Mouse (Mus musculus) limb, embryonic 11.5 days (tissue): ENCODE measurements at regions not wholly inside any gene's neighbourhood (a gene's known extent, or its start where the extent isn't known, plus 50 kb on each side); places are given as distances from the start of the nearest gene placed in this dataset.
"Not testable (repeated sequence)": the region's sequence is repeated elsewhere in the genome, so short reads cannot be mapped to it uniquely, and the experiment has no call there.

ENCODE experiments used
- ATAC-seq: fragments of 200-750 bp; cut with Nextera tagmentation; 2 replicates; pipeline ENCODE4 v1.8.0; 2017; ENCODE audit warnings: low read depth; ENCODE audit not compliant: insufficient number of reproducible peaks, low FRiP score, low TSS enrichment
- DNase-seq: peaks from one replicate; pipeline ENCODE4 v3.0.0-alpha.2; 2015; ENCODE audit warnings: low spot score
- H3K27ac ChIP-seq: fragments of 300-500 bp; sonication (generic); replicated peaks from 2 replicates; pipeline ENCODE4 v1.5.1; 2014; ENCODE audit warnings: low read depth, mild to moderate bottlenecking, low read length
- H3K27me3 ChIP-seq: fragments of 300-500 bp; sonication (generic); 2 replicates; pipeline ENCODE4 v1.6.1; 2014; ENCODE audit warnings: mild to moderate bottlenecking, low read length, mixed read lengths; ENCODE audit not compliant: control insufficient read depth, insufficient read depth
- H3K36me3 ChIP-seq: fragments of 300-500 bp; sonication (generic); 2 replicates; pipeline ENCODE4 v1.6.1; 2014; ENCODE audit warnings: mild to moderate bottlenecking, low read length, moderate library complexity, mixed read lengths; ENCODE audit not compliant: control insufficient read depth, insufficient read depth
- H3K4me1 ChIP-seq: fragments of 300-500 bp; sonication (generic); 2 replicates; pipeline ENCODE4 v1.6.1; 2014; ENCODE audit warnings: low read length, mixed read lengths; ENCODE audit not compliant: control insufficient read depth, insufficient read depth
- H3K4me2 ChIP-seq: fragments of 300-500 bp; sonication (generic); 2 replicates; pipeline ENCODE4 v1.6.1; 2014; ENCODE audit warnings: low read depth, mild to moderate bottlenecking, moderate library complexity; ENCODE audit not compliant: severe bottlenecking
- H3K4me3 ChIP-seq: fragments of 300-500 bp; sonication (generic); 2 replicates; pipeline ENCODE4 v1.5.1; 2014; ENCODE audit warnings: low read depth, low read length
- H3K9ac ChIP-seq: fragments of 300-500 bp; sonication (generic); 2 replicates; pipeline ENCODE4 v1.6.1; 2014; ENCODE audit warnings: mild to moderate bottlenecking, low read length
- H3K9me3 ChIP-seq: fragments of 300-500 bp; sonication (generic); 2 replicates; pipeline ENCODE4 v1.6.1; 2016; ENCODE audit warnings: low read length; ENCODE audit not compliant: control insufficient read depth
- WGBS: fragments of 180-500 bp; shearing (Covaris S2); extraction: QIAGEN DNeasy Blood & Tissue Kit; methylation state at CpG from one replicate; pipeline ENCODE4 v1.1.7; 2014; 5-methylcytosine and 5-hydroxymethylcytosine counted together

DNA sequence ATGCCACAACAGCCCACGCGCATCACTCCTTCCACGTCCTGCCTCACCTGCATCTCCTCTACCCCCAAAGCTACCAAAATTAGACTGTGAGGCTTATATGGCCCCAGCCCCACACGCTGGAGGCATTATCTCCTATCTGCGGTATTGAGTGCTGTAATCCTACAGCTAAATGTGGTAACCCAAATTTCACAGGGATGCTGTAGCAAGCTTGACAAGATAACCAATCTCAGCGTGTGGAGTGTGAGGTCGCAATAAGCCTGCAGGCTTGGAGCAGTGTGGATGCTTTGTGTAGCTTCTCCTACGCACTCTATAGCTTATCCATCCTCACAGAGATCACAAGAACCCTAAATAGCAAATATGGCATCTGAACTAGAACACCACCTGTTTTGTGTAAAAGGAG is 251.2 kb upstream of the Kcnh8 start:
- WGBS, result 88% methylated on average over 8 of the region's 8 CpGs
- Histone ChIP-seq H3K9ac (no peak overlapping the region), H3K9me3 (no peaks in the 10 kb centered on the region), H3K27me3 (no peaks in the 10 kb centered on the region), H3K4me1 (no peaks in the 10 kb centered on the region), H3K27ac (no peak overlapping the region), H3K4me2 (no peak overlapping the region), H3K36me3 (no peaks in the 10 kb centered on the region), H3K4me3 (no peak overlapping the region)
- DNase-seq (no peak), ATAC-seq (no peak)

DNA sequence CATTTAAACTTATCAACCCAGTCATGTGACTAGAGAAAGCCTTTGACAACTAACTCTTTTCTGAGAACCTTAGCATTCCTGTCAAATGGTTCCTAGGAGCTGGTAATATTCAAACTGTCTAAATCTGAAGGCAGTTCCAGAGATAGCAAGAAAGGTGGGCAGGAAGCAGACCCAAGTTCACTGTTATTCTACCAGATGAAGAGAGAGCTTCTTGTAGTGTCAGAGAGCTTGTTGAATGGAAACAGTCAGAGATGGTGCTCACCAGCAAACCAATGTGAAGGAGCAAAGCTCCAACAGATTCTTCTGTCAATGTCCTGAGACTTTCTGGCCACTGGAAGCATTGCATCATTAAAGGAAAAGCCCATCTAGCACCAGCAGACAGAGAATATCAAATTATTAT is 251.8 kb upstream of the Kcnh8 start:
- Histone ChIP-seq H3K4me3 (no peak overlapping the region), H3K9me3 (no peaks in the 10 kb centered on the region), H3K27ac (no peak overlapping the region), H3K4me2 (no peak overlapping the region), H3K27me3 (no peaks in the 10 kb centered on the region), H3K9ac (no peak overlapping the region), H3K4me1 (no peaks in the 10 kb centered on the region), H3K36me3 (no peaks in the 10 kb centered on the region)
- DNase-seq (no peak), ATAC-seq (no peak)

DNA sequence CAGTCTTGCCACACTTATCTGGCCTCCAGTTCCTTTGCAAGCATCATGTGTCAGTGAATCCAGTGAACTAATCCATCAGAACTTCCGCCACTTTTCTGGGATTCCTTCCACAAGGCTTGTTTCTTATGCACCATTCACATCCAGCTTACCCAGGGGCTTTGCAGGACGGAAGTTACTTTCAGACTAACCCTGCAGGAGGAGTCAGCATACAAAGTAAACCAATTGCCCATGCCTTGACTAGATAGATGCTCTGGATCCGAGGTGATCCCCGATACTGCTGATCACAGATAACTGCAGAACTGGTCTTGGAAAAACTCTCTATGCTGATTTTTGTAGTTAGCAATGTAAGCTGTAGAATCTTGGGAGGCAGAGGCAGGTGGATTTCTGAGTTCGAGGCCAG is 252.6 kb upstream of the Kcnh8 start:
- Histone ChIP-seq H3K9me3 (no peaks in the 10 kb centered on the region), H3K36me3 (no peaks in the 10 kb centered on the region)

DNA sequence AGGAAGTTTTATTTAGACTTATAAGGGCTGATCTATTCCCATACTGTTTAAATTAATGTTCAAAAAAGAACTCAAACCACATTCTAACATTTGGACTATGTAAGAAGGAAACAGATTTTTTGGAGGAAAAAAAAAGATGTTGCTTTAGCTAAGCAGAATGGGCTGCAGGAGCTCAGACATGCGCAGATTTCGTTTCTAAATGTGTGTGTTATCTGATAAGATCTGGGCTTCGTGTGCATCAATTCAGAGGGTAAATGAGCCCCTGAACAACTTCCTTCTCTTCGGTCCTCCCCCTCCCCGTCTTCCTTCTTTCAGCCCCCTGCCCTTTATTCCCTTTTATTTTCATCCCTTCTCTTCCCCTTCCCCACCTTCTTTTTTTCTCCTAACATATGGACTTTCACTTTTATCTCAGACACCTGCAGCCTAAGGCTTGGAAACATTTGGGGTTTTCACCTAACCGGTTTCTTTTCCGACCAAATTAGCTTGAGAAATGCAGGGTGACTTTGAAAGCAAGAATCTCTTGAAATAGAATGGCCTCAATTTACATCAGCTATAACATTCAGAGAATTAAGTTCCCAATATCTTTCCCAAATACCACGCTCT is 253.9 kb upstream of the Kcnh8 start:
- H3K9ac ChIP-seq, result no peak overlapping the region
- H3K27me3 ChIP-seq, result no peaks in the 10 kb centered on the region
- 64% methylated on average over 8 of the region's 8 CpGs for WGBS
- H3K4me1 ChIP-seq, result no peaks in the 10 kb centered on the region
- no peak overlapping the region for H3K4me2 ChIP-seq
- H3K36me3 ChIP-seq, result no peaks in the 10 kb centered on the region
- no peak overlapping the region for H3K27ac ChIP-seq
- DNase-seq (no peak), ATAC-seq (no peak)
- no peak overlapping the region for H3K4me3 ChIP-seq
- H3K9me3 ChIP-seq, result no peaks in the 10 kb centered on the region

More for the DNA sequence above, 252.6 kb upstream of the Kcnh8 start:
- H3K27me3 ChIP-seq, result no peaks in the 10 kb centered on the region
- no peak overlapping the region for H3K4me2 ChIP-seq
- no peak for ATAC-seq
- 78% methylated on average over 5 of the region's 5 CpGs for WGBS
- H3K27ac ChIP-seq, result no peak overlapping the region
- H3K9ac ChIP-seq, result no peak overlapping the region
- no peak overlapping the region for H3K4me3 ChIP-seq
- no peaks in the 10 kb centered on the region for H3K4me1 ChIP-seq
- DNase-seq, result no peak

DNA sequence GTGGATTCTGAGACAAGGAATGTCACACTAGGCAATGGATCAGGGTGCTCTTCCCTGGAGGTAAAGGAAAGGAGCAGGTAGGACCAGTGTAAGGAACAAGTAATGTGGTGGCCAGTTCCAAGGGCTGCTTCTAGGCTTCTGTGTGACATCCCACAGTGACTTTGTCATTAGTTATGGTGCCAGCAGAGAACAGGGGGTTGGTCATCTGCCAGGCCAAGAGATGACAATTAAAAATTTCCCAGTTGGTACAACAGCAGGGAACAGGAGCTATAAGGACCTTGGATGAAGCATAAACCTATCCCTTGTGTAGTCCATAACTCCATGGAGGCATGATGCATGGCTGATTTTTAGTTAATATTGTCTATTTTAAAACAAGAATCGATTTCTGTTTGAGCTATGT is 281.9 kb upstream of the Kcnh8 start:
- Histone ChIP-seq H3K27ac (no peak overlapping the region), H3K27me3 (no peaks in the 10 kb centered on the region), H3K9me3 (no peaks in the 10 kb centered on the region), H3K4me3 (no peak overlapping the region), H3K9ac (no peak overlapping the region), H3K4me1 (no peaks in the 10 kb centered on the region), H3K4me2 (no peak overlapping the region), H3K36me3 (no peaks in the 10 kb centered on the region)
- DNase-seq, result no peak
- WGBS, result 71% methylated on average over 1 of the region's 1 CpGs
- ATAC-seq, result no peak

DNA sequence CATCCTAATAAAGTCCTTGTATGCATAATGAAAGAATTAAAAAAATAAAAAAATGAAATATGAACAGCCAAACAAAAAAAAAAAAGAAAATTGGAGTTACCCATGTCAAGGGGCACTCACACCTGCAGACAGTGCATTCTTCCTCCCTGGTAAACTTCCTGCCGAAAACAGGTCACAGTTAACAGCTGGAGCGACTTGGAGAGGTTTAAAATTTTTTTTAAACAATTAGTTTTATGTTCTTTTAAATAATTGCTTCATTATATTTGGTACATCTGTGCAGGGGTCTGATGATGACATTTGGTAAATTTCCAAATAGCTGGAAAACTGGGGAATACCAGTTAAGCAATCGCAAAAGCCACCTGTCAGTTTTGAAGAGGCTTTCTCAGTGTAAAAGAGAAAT is 285.5 kb upstream of the Kcnh8 start:
- ATAC-seq (no peak), DNase-seq (no peak)
- Histone ChIP-seq H3K9me3 (no peaks in the 10 kb centered on the region), H3K4me3 (no peak overlapping the region), H3K4me2 (no peak overlapping the region), H3K4me1 (no peaks in the 10 kb centered on the region), H3K27ac (no peak overlapping the region), H3K36me3 (no peaks in the 10 kb centered on the region), H3K27me3 (no peaks in the 10 kb centered on the region), H3K9ac (no peak overlapping the region)
- WGBS, result 77% methylated on average over 3 of the region's 3 CpGs

DNA sequence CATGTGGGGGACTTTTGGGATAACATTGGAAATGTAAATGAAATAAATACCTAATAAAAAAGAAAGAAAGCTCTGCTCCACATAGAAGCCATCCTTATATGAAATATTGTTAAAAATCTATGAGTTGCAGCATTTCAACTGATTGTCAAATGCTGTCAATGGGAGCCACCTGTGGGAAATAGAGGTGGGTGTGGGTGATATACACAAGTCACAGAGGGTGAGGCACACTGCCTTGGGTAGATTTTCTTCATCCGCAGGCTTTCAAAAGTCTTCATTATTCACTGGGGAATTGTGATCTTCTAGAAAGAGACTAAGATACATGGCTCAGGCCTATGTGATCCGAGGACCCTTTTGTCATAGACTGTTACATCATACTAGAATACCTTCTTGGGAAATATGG is 286.6 kb upstream of the Kcnh8 start:
- Histone ChIP-seq H3K4me3 (no peak overlapping the region), H3K4me1 (no peaks in the 10 kb centered on the region), H3K9me3 (no peaks in the 10 kb centered on the region), H3K27ac (no peak overlapping the region), H3K4me2 (no peak overlapping the region), H3K9ac (no peak overlapping the region), H3K27me3 (no peaks in the 10 kb centered on the region), H3K36me3 (no peaks in the 10 kb centered on the region)
- no peak for DNase-seq
- no peak for ATAC-seq
- WGBS, result 92% methylated on average over 2 of the region's 2 CpGs

DNA sequence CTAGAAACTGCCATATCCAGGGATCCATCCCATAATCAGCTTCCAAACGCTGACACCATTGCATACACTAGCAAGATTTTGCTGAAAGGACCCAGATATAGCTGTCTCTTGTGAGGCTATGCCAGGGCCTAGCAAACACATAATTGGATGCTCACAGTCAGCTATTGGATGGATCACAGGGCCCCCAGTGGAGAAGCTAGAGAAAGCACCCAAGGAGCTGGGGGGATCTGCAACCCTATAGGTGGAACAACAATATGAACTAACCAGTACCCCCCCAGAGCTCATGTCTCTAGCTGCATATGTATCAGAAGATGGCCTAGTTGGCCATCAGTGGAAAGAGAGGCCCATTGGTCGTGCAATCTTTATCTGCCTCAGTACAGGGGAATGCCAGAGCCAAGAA is 287.1 kb upstream of the Kcnh8 start:
- 81% methylated on average over 1 of the region's 2 CpGs for WGBS
- not testable (repeated sequence) for H3K9ac ChIP-seq, H3K27me3 ChIP-seq, H3K27ac ChIP-seq, DNase-seq, ATAC-seq, H3K9me3 ChIP-seq, H3K4me3 ChIP-seq, H3K4me2 ChIP-seq, H3K4me1 ChIP-seq, H3K36me3 ChIP-seq

DNA sequence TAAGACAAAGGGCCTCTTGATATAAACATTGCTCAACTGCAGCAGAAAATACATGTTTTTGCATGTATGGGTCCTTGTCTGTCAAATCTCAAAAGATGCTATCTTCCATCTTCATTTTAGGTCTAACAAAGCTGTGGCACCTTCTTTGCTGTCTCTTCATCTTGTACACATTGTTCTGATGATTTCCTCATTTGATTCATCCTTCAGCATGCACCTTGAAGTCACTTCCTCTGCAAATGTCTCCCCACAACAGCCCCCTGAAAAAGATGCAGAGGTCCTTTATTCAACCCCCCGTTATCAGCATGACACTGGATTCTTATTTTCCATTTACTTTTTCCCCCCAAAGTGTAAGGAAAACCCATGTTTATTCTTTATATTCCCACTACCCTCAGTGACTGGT is 290.5 kb upstream of the Kcnh8 start:
- ATAC-seq (no peak), DNase-seq (no peak)
- Histone ChIP-seq H3K4me2 (no peak overlapping the region), H3K27ac (no peak overlapping the region), H3K4me3 (no peak overlapping the region), H3K9me3 (no peaks in the 10 kb centered on the region), H3K4me1 (no peaks in the 10 kb centered on the region), H3K36me3 (no peaks in the 10 kb centered on the region), H3K9ac (no peak overlapping the region), H3K27me3 (no peaks in the 10 kb centered on the region)
- WGBS, result 96% methylated on average over 1 of the region's 1 CpGs
